Mouse (Mus musculus): Measurements from ENCODE around the gene Trmt10b.

The Trmt10b gene

GRCm38 (mm10) chr4:45342286-45343155 is 45.6 kb downstream of the Trmt10b start, which contains the start of gene Exosc3:
Gene Exosc3, minus strand, starts transcription at chr4:45342732.
- peak; percentile 73 for DNase-seq

DNA sequence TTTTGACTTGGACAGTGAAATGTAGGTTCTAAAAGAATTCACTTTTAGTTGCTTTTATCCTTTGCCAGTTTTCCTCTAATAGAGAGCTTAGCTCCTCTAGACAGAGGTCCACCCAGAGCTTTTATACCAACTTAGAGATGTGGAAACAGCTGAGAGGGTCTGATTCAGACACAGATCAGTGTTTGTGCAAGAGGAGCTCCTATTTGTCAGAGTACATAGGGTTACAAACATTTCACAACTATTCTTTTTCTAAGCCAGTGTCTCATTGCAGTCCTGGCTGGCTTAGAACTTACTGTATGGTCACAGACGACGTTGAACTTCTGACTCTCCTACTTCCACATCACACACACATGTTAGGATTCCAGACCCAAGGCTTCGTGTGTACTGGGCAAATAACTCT is 59.7 kb downstream of the Trmt10b start:
- DNase-seq, result no peak
